Mouse (Mus musculus) cortical plate, adult 2 months (tissue): Measurements from ENCODE around the gene Stk39.

Source experiments
- CTCF ChIP-seq: fragments of 200-500 bp; IDR thresholded peaks from 2 replicates; pipeline ENCODE4 v1.5.1; 2011; ENCODE audit warnings: mild to moderate bottlenecking, control low read depth, low read length; ENCODE audit not compliant: insufficient read depth; ENCODE audit errors: extremely low read depth
- POLR2A ChIP-seq: fragments of 200-500 bp; IDR thresholded peaks from 2 replicates; pipeline ENCODE4 v1.6.1; 2011; ENCODE audit warnings: mild to moderate bottlenecking, low read length, control low read depth; ENCODE audit not compliant: insufficient read depth; ENCODE audit errors: extremely low read depth

DNA sequence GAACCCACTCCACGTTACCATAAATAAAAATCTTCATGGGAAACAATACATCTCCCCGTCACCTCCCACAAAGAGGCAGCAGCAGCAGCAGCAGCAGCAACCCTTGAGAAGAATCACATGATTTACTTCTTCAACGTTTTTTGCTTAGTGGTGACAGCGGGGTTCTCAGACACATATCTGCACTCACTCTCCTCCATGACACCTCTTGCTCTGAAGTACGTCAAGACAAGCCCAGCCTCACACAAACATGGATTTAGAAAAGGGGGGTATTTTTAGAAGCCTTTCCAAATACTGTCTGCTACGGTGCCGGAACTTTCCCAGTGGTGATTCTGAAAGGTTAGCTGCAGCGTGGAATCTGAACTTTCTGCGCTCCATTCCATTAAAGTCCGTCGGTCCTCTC lies 256.9 kb downstream of the Stk39 start:
- no peak for TF ChIP-seq CTCF
- TF ChIP-seq POLR2A: no peak
